Mouse (Mus musculus): ENCODE measurements at regions not wholly inside any gene's neighbourhood (a gene's known extent, or its start where the extent isn't known, plus 50 kb on each side); places are given as distances from the start of the nearest gene placed in this dataset.
A peak's percentile ranks its signal among the peaks of the same experiment; 100 is the strongest.

DNA sequence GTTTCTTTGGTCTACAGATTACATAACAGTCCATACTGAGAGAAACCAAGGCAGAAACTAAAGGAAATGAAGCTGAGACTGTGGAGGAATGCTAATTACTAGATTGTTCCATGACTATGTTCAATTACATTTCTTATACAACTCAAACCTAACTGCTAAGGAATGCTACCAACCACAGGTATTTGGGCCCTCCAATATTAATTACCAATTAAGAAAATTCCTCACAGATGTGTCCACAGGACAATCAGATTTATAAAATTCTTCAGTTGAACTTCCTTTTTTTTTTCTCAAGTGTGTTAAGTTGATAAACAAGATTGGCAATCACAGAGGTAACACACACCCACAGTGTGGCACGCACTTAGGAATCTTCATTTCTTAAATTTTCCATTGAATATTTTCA, 196.8 kb upstream of the A730009L09Rik start:
- H3K27me3 ChIP-seq = no peaks in the 10 kb centered on the region
- H3K27ac ChIP-seq = no peak overlapping the region
- no peak overlapping the region for H3K4me3 ChIP-seq (replicated peaks)
- WGBS = 96% methylated on average over 1 of the region's 1 CpGs
- no peak overlapping the region for H3K4me2 ChIP-seq (replicated peaks)
- ATAC-seq = no peak
- H3K36me3 ChIP-seq = no peaks in the 10 kb centered on the region
- H3K9me3 ChIP-seq = no peaks in the 10 kb centered on the region
- H3K9ac ChIP-seq (replicated peaks) = no peak overlapping the region
- H3K4me1 ChIP-seq (replicated peaks) = no peaks in the 10 kb centered on the region

GRCm38 (mm10) chr16:84321569-84321968, 193.4 kb upstream of the A730009L09Rik start:
- no peaks in the 10 kb centered on the region for H3K36me3 ChIP-seq
- no peaks in the 10 kb centered on the region for H3K27me3 ChIP-seq
- H3K4me2 ChIP-seq (replicated peaks) = no peak overlapping the region
- no peak overlapping the region for H3K27ac ChIP-seq
- no peak for ATAC-seq
- WGBS = 58% methylated on average over 2 of the region's 2 CpGs
- H3K4me3 ChIP-seq (replicated peaks) = no peak overlapping the region
- no peak overlapping the region for H3K9ac ChIP-seq (replicated peaks)
- no peaks in the 10 kb centered on the region for H3K4me1 ChIP-seq (replicated peaks)
- H3K9me3 ChIP-seq = no peaks in the 10 kb centered on the region

DNA sequence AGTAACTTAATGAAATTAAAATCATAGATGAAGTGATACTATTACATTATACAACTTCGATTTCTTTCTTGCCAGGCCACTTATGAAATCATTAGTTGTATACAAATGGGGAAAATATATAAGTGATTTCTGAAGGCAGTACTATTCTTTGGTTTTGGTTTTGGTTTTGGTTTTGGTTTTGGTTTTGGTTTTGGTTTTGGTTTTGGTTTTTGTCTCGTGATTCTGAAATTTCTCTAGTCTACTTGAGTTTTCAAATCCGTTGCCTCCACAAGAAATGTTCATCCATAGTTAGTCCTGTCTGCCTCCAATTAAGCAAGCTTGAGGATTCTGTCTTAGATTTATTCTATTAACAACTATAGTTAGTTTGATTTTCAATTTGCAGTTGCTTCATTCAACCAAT, 184.6 kb upstream of the A730009L09Rik start:
- no peaks in the 10 kb centered on the region for H3K36me3 ChIP-seq
- WGBS = 92% methylated on average over 3 of the region's 3 CpGs
- no peak for ATAC-seq

GRCm38 (mm10) chr16:84346089-84346488, 168.8 kb upstream of the A730009L09Rik start:
- H3K9ac ChIP-seq (replicated peaks) = no peak overlapping the region

More for the DNA sequence above, 184.6 kb upstream of the A730009L09Rik start:
- Histone ChIP-seq H3K27ac (no peak overlapping the region), H3K4me2 (replicated peaks) (no peak overlapping the region), H3K9ac (replicated peaks) (no peak overlapping the region), H3K27me3 (no peaks in the 10 kb centered on the region), H3K4me1 (replicated peaks) (no peaks in the 10 kb centered on the region), H3K4me3 (replicated peaks) (no peak overlapping the region), H3K9me3 (no peaks in the 10 kb centered on the region)

DNA sequence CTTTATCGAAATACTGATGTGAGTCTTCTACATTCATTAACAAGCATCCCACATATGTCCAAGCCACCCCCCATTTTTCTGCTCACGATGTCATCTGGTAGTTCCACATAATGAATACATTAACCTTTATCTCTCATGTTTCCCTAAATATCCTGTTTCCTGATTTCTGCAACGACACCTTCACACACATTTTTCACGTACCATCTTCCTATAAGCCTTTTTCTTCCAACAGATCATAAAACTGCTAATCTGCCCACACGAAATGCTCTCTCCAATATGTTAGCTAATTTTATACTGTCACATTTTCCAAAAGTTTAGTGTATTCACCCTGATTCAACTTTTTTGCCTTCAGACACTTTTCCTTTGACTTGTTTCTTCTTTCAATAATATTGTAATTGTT, 159.8 kb upstream of the A730009L09Rik start:
- no peaks in the 10 kb centered on the region for H3K9me3 ChIP-seq
- no peak overlapping the region for H3K4me3 ChIP-seq (replicated peaks)
- H3K9ac ChIP-seq (replicated peaks) = no peak overlapping the region
- no peak for ATAC-seq
- H3K4me1 ChIP-seq (replicated peaks) = no peaks in the 10 kb centered on the region
- no peaks in the 10 kb centered on the region for H3K36me3 ChIP-seq
- H3K27ac ChIP-seq = no peak overlapping the region
- H3K4me2 ChIP-seq (replicated peaks) = no peak overlapping the region
- no peaks in the 10 kb centered on the region for H3K27me3 ChIP-seq
- WGBS = 92% methylated on average over 5 of the region's 5 CpGs

More at GRCm38 (mm10) chr16:84346089-84346488, 168.8 kb upstream of the A730009L09Rik start:
- H3K4me3 ChIP-seq (replicated peaks) = no peak overlapping the region
- WGBS = 73% methylated on average over 4 of the region's 4 CpGs
- H3K4me1 ChIP-seq (replicated peaks) = no peaks in the 10 kb centered on the region
- no peaks in the 10 kb centered on the region for H3K36me3 ChIP-seq
- H3K27me3 ChIP-seq = no peaks in the 10 kb centered on the region
- ATAC-seq = no peak
- H3K4me2 ChIP-seq (replicated peaks) = no peak overlapping the region
- H3K27ac ChIP-seq = no peak overlapping the region
- no peaks in the 10 kb centered on the region for H3K9me3 ChIP-seq

- H3K27me3 ChIP-seq = no peaks in the 10 kb centered on the region
- H3K4me3 ChIP-seq (replicated peaks) = no peak overlapping the region
- 88% methylated on average over 6 of the region's 6 CpGs for WGBS
- no peak overlapping the region for H3K4me2 ChIP-seq (replicated peaks)
- no peaks in the 10 kb centered on the region for H3K9me3 ChIP-seq
- H3K36me3 ChIP-seq = no peaks in the 10 kb centered on the region
- ATAC-seq = no peak
- no peak overlapping the region for H3K27ac ChIP-seq
- H3K4me1 ChIP-seq (replicated peaks) = peaks cover 6% of the 10 kb centered on the region; the same call in 1 of the 2 replicates
- no peak overlapping the region for H3K9ac ChIP-seq (replicated peaks)
These were observed 149.0 kb upstream of the A730009L09Rik start for GRCm38 (mm10) chr16:84365969-84366368.

DNA sequence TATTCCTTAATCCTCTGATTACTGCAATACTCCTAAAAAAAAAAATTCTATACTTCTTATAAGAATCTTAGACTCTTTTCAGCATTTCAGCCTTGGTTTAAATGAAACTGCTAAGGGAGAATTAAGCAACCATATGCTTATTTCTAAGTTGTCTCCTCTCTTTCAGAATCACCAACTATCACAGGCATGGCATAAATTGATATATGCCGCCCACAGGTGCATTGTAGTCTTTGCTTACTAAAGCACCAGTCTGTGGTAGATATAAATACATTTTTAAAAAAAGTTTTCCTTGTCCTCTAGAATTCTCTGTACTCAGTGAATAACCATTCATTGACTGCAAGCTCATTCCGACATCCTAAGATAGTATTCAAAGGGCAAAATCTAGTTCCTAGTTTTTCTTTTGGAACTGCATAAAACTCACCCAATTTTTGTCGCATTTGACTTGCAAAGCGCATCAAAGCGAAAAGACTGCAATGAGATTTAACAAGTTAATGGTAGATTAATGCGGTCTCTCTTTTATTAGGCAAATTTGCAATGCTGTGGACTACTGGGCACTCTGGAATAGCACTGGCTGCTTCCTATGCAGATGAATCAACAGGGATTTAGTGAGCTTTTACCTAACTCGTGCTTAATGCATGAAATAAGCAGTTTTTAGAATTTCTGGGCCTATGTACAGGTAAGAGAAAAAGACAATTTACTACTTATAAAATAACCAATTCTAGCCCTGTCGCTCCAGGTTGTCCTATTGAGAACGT, 145.8 kb upstream of the A730009L09Rik start:
- ATAC-seq = no peak
- no peak overlapping the region for H3K4me2 ChIP-seq (replicated peaks)

GRCm38 (mm10) chr16:84378461-84378860, 136.5 kb upstream of the A730009L09Rik start:
- H3K4me1 ChIP-seq (replicated peaks) = no peaks in the 10 kb centered on the region
- ATAC-seq = no peak
- WGBS = 94% methylated on average over 2 of the region's 2 CpGs
- H3K9me3 ChIP-seq = no peaks in the 10 kb centered on the region
- H3K27ac ChIP-seq = no peak overlapping the region
- no peaks in the 10 kb centered on the region for H3K36me3 ChIP-seq
- H3K9ac ChIP-seq (replicated peaks) = no peak overlapping the region
- no peaks in the 10 kb centered on the region for H3K27me3 ChIP-seq
- no peak overlapping the region for H3K4me3 ChIP-seq (replicated peaks)
- H3K4me2 ChIP-seq (replicated peaks) = no peak overlapping the region

More for the DNA sequence above, 145.8 kb upstream of the A730009L09Rik start:
- Histone ChIP-seq H3K27ac (no peak overlapping the region), H3K4me3 (replicated peaks) (no peak overlapping the region), H3K4me1 (replicated peaks) (peaks cover 6% of the 10 kb centered on the region; the same call in 1 of the 2 replicates), H3K27me3 (no peaks in the 10 kb centered on the region), H3K9me3 (no peaks in the 10 kb centered on the region), H3K36me3 (no peaks in the 10 kb centered on the region), H3K9ac (replicated peaks) (no peak overlapping the region)
- 60% methylated on average over 9 of the region's 9 CpGs for WGBS

GRCm38 (mm10) chr16:84391756-84392155, 123.2 kb upstream of the A730009L09Rik start:
- no peaks in the 10 kb centered on the region for H3K9me3 ChIP-seq
- no peaks in the 10 kb centered on the region for H3K36me3 ChIP-seq
- no peak overlapping the region for H3K9ac ChIP-seq (replicated peaks)
- H3K27ac ChIP-seq = peak overlapping the region; percentile 44; the same call in 1 of the 2 replicates
- H3K4me1 ChIP-seq (replicated peaks) = no peaks in the 10 kb centered on the region
- no peaks in the 10 kb centered on the region for H3K27me3 ChIP-seq
- no peak overlapping the region for H3K4me3 ChIP-seq (replicated peaks)
- no peak overlapping the region for H3K4me2 ChIP-seq (replicated peaks)
- 0 out of 2 replicates have a peak, but pooled peaks have one; percentile 45 for ATAC-seq
- WGBS = 44% methylated on average over 9 of the region's 9 CpGs

DNA sequence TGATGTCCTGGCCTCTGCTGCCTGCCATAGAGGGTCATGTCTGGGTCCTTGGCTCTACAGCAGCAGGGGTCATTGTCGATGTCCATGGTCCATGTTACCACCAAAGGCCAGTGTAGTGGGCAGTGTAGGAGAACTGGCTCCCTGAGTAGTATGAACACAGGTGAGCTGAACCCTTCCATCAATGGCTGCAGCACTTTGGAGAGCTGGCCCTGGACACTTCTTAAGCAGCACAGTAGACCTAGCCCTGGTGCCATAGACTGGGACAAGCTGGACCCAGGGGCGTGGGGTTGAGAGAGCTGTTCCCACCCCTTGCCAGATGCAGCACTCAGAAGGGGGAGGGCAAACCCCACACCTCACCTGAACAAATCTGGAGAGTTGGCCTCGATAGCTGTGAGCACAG, 120.0 kb upstream of the A730009L09Rik start:
- no peak overlapping the region for H3K27ac ChIP-seq
- no peaks in the 10 kb centered on the region for H3K9me3 ChIP-seq
- H3K27me3 ChIP-seq = no peaks in the 10 kb centered on the region
- H3K4me3 ChIP-seq (replicated peaks) = no peak overlapping the region
- no peaks in the 10 kb centered on the region for H3K4me1 ChIP-seq (replicated peaks)
- peak; percentile 30; the same call in 1 of the 2 replicates for ATAC-seq
- 88% methylated on average over 3 of the region's 3 CpGs for WGBS
- H3K9ac ChIP-seq (replicated peaks) = no peak overlapping the region
- H3K4me2 ChIP-seq (replicated peaks) = no peak overlapping the region
- H3K36me3 ChIP-seq = no peaks in the 10 kb centered on the region

- Histone ChIP-seq H3K4me3 (replicated peaks) (no peak overlapping the region), H3K9me3 (no peaks in the 10 kb centered on the region), H3K27ac (no peak overlapping the region), H3K4me2 (replicated peaks) (no peak overlapping the region), H3K36me3 (no peaks in the 10 kb centered on the region), H3K27me3 (no peaks in the 10 kb centered on the region), H3K9ac (replicated peaks) (no peak overlapping the region), H3K4me1 (replicated peaks) (no peaks in the 10 kb centered on the region)
- ATAC-seq = no peak
- WGBS = 82% methylated on average over 2 of the region's 2 CpGs
These were observed 93.3 kb upstream of the A730009L09Rik start for GRCm38 (mm10) chr16:84421650-84422049.

DNA sequence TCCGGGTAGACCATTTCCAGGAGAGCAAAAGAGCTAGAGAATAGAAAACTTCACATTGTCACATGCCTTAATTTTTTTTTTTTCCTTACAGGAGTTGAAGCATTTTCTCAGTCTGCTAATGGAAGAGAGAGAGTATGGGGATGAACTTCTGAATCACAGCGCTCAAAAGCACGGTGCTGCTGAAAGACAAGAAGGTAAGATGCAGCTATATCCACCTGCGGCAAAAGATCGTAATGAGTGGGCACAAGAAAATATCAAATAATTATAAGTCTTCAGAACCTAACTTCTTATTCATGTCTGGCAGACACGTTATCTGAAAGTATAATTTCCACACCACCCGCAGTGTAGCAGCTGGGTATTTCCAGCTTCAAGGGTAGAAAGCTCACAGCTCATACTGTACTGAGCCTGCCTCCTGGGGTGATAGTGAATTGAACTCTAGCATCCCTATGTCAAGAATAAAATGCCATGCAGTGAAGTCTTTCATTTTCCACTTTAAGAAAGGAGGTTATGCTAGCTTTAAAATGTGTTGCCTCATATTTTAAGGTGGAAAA, 87.9 kb upstream of the A730009L09Rik start:
- 0 out of 2 replicates have a peak, but pooled peaks cover 4% of the 10 kb centered on the region for H3K4me1 ChIP-seq (replicated peaks)
- 72% methylated on average over 7 of the region's 7 CpGs for WGBS
- no peaks in the 10 kb centered on the region for H3K27me3 ChIP-seq
- H3K9ac ChIP-seq (replicated peaks) = no peak overlapping the region
- H3K4me3 ChIP-seq (replicated peaks) = no peak overlapping the region
- no peak overlapping the region for H3K4me2 ChIP-seq (replicated peaks)
- no peaks in the 10 kb centered on the region for H3K36me3 ChIP-seq
- H3K9me3 ChIP-seq = no peaks in the 10 kb centered on the region
- no peak overlapping the region for H3K27ac ChIP-seq
- ATAC-seq = peak; percentile 72; the same call in 1 of the 2 replicates
